Mouse (Mus musculus) liver, adult 2 months (tissue): Measurements from ENCODE around the gene Sap30l. TPM values are rescaled to one million over a fixed set of nuclear protein-coding genes. Genes with fewer than 3 reads are reported as not detected.

Experiments
- DNase-seq: peaks from one replicate; pipeline ENCODE4 v3.0.0-alpha.2; 2011; ENCODE audit warnings: low read depth, low spot score; ENCODE audit errors: extremely low read depth
- H3K27ac ChIP-seq: fragments of 200-500 bp; replicated peaks from 2 replicates; pipeline ENCODE4 v1.5.1; 2012; ENCODE audit warnings: low read depth, mild to moderate bottlenecking, control low read depth, inconsistent platforms, low read length; ENCODE audit not compliant: insufficient read depth
- H3K27me3 ChIP-seq: fragments of 200-500 bp; 2 replicates; pipeline ENCODE4 v1.6.1; 2012; ENCODE audit warnings: mild to moderate bottlenecking, moderate library complexity, low read length, inconsistent platforms; ENCODE audit not compliant: control insufficient read depth, insufficient read depth
- H3K36me3 ChIP-seq: fragments of 200-500 bp; 2 replicates; pipeline ENCODE4 v1.6.1; 2012; ENCODE audit warnings: low read length, inconsistent platforms; ENCODE audit not compliant: control insufficient read depth, insufficient read depth
- H3K4me1 ChIP-seq: fragments of 200-500 bp; 2 replicates; pipeline ENCODE4 v1.6.1; 2011; ENCODE audit warnings: low read length; ENCODE audit not compliant: control insufficient read depth, insufficient read depth
- H3K4me3 ChIP-seq: fragments of 200-500 bp; 2 replicates; pipeline ENCODE4 v1.5.1; 2011; ENCODE audit warnings: low read depth, mild to moderate bottlenecking, control low read depth, low read length, moderate library complexity; ENCODE audit not compliant: insufficient read depth
- H3K79me2 ChIP-seq: fragments of 200-500 bp; 2 replicates; pipeline ENCODE4 v1.6.1; 2012; ENCODE audit warnings: inconsistent platforms, mild to moderate bottlenecking, low read length, moderate library complexity; ENCODE audit not compliant: control insufficient read depth, insufficient read depth
- H3K9ac ChIP-seq: fragments of 200-500 bp; 2 replicates; pipeline ENCODE4 v1.6.1; 2012; ENCODE audit warnings: low read depth, mild to moderate bottlenecking, control low read depth, inconsistent platforms, low read length
- CTCF ChIP-seq: fragments of 200-500 bp; IDR thresholded peaks from 2 replicates; pipeline ENCODE4 v1.5.1; 2011; ENCODE audit warnings: low read depth, low read length, control low read depth
- POLR2A ChIP-seq: fragments of 200-500 bp; IDR thresholded peaks from 2 replicates; pipeline ENCODE4 v1.6.1; 2011; ENCODE audit warnings: low read length, control low read depth; ENCODE audit not compliant: insufficient read depth; ENCODE audit errors: extremely low read depth
- WGBS: fragments of 180-500 bp; shearing (Covaris S2); methylation state at CpG from one replicate; pipeline ENCODE4 v1.1.7; 2018; 5-methylcytosine and 5-hydroxymethylcytosine counted together
- polyA plus RNA-seq: library from polyadenylated mRNA; depleted of rRNA; stranded (reverse); fragments of >200 nt; gene quantifications from 2 replicates; pipeline ENCODE4 v1.2.3, GENCODE M21; 2012
- total RNA-seq: library from RNA; depleted of rRNA; stranded (reverse); fragments of >200 nt; gene quantifications from 2 replicates; pipeline ENCODE4 v1.2.3, GENCODE M21; 2014

Sap30l gene
- total and polyA plus RNA-seq, 2 experiments = 22.4 to 24.5 TPM

DNA sequence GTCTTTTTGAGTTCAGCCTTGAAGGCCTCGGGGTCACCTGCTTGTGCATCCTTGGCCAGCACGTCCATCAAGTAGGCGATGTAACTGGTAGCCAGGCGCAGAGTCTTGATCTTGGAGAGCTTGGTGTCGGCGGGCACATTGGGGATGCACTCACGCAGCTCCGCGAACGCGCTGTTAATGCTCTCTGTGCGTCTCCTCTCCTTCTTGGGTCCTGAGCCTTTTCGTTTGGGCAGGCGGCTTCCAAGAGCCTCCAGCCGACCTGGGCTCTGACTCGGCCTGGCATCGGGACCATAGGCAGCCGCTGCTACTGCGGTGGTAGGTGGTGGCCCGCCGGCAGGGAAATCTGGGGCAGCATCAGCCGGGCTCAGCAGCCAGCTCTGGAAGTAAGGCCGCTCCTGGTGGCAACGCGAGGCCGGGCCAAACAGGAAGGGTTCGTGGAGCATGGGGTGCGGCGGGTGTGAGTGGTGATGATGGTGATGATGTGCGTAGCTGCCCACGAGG lies 29.9 kb downstream of the Sap30l start:
- WGBS = 13% methylated on average over 31 of the region's 31 CpGs
- H3K4me1 ChIP-seq = peaks cover 5% of the 10 kb centered on the region; the same call in 1 of the 2 replicates
- H3K4me3 ChIP-seq = no peak overlapping the region
- H3K27ac ChIP-seq = no peak overlapping the region
- H3K27me3 ChIP-seq = peaks cover 47% of the 10 kb centered on the region
- no peaks in the 10 kb centered on the region for H3K79me2 ChIP-seq
- DNase-seq = no peak
- TF ChIP-seq CTCF (no peak), POLR2A (no peak)
- no peaks in the 10 kb centered on the region for H3K36me3 ChIP-seq
- no peak overlapping the region for H3K9ac ChIP-seq

DNA sequence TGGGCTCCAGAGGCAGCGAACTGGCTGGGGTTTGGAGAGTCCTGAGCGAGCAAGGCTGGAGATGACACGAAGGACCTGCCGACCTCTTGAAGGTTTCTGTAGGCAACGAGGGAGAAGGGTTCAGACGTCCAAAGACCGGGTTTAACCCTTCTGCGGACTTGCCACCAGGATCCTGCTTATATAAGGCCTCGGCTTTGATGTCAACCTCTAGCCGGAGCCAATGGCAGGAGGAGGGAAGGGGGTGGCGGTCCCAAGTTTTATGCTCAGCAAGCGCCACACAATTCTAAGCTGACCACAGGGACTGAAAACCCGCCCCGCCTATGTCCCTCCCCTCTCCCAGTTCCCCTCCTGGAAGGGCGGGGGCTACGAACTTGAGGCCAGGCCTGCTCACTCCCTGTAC lies 30.4 kb downstream of the Sap30l start:
- peaks cover 5% of the 10 kb centered on the region; the same call in 1 of the 2 replicates for H3K4me1 ChIP-seq
- peaks cover 52% of the 10 kb centered on the region for H3K27me3 ChIP-seq
- no peak overlapping the region for H3K9ac ChIP-seq
- WGBS = 24% methylated on average over 16 of the region's 16 CpGs
- H3K27ac ChIP-seq = no peak overlapping the region
- no peaks in the 10 kb centered on the region for H3K79me2 ChIP-seq
- no peak for DNase-seq
- H3K4me3 ChIP-seq = no peak overlapping the region
- TF ChIP-seq CTCF (no peak), POLR2A (no peak)
- H3K36me3 ChIP-seq = no peaks in the 10 kb centered on the region

DNA sequence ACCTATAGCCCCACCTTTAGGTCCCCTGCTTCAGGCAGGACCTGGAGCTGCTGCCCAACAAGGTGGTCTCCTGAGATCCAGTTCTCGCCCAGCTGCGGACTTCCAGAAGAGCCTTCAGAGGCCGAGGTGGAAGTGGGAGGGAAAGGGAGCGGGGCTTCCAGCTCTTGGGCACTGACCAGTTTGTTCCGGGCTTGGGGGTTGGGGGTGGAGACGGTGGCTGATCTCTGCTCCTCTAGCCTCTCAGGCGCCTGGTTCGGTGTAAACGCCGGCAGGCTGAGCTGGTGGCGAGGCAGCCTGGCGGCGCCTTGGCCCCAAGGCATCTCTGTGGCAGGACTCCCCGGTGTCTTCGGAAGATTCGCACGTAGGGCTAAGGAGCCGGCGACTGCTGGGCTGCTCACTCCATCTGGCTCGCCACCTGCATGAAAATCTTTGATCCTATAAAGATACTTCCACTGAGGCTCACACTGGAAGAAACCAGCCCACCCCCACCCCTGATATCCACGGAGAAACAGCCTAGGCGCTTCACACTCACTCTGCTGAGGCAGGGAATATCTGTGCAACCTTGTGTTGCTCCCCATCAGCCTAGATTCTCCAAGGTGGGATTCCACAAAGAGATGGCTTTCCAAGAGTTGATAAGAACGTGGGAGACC lies 31.2 kb downstream of the Sap30l start, which contains the start of gene Hand1:
Hand1 (minus strand) TSS at position 267 of the 650 bp plus-strand sequence.
- Histone ChIP-seq H3K4me1 (peaks cover 3% of the 10 kb centered on the region; the same call in 1 of the 2 replicates), H3K36me3 (no peaks in the 10 kb centered on the region), H3K27ac (no peak within 1 kb of the TSS), H3K27me3 (peaks cover 49% of the 10 kb centered on the region), H3K79me2 (no peaks in the 10 kb centered on the region), H3K9ac (no peak within 1 kb of the TSS), H3K4me3 (no peak within 1 kb of the TSS)
- TF ChIP-seq POLR2A = no peak
- 18% methylated on average over 23 of the region's 23 CpGs for WGBS
- DNase-seq = no peak

DNA sequence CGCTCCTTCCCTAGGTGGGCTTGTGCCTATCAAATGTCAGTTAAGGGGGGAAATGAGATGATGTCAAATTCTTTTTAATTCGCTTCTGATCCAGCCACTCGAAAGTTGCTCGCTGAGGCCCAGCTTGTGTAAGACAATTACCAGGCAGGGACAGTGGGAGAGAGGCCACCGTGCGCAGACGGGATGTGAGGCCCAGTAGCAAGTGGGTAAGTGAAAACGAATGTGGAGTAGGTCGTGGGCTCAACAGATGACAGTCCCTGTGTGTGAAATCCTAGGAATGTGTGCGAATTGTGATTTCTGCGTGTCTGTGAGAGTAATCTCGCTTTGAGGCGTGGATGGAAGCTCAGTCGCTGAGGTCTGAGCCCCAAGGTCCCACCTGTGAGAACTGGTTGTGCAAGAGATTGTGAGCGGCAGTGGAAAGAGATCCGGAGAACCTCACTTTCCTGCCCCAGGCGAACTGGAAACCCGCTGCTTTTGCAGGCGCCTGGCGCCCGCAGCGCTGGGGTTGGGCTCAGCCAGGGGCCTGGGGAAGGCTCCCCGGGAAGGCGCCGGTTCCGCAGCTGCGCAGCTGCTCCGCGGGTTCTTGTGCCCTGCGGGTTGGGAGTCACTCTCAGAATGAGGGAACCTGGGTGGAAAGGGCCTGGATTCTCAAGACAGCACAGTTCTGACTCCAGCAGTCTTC lies 32.0 kb downstream of the Sap30l start:
- TF ChIP-seq CTCF = no peak
- no peak for TF ChIP-seq POLR2A
- Histone ChIP-seq H3K27me3 (peaks cover 47% of the 10 kb centered on the region), H3K79me2 (no peaks in the 10 kb centered on the region), H3K27ac (no peak overlapping the region), H3K4me3 (no peak overlapping the region), H3K9ac (no peak overlapping the region), H3K36me3 (no peaks in the 10 kb centered on the region), H3K4me1 (no peaks in the 10 kb centered on the region)
- 8% methylated on average over 30 of the region's 30 CpGs for WGBS
- no peak for DNase-seq

DNA sequence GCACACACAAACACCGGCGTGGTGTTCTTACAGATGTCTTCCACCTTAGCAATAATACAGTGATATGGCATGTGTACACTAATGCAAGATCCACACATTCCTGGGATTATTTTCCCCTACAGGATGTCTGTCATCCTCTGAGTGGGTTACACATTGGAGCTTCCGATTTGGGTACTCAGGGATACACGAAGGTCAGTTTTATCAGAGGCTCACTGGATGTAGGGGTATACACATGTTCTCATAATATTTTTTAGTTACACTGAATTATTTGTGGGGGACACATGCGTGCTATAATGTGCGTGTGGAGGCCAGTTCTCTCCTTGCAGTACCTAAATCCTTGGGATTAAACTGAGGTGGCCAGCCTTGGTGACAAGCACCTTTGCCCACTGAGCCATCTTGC lies 32.6 kb downstream of the Sap30l start:
- no peaks in the 10 kb centered on the region for H3K79me2 ChIP-seq
- 27% methylated on average over 6 of the region's 6 CpGs for WGBS
- no peak overlapping the region for H3K27ac ChIP-seq
- H3K9ac ChIP-seq = no peak overlapping the region
- H3K4me3 ChIP-seq = no peak overlapping the region
- no peak for TF ChIP-seq POLR2A
- TF ChIP-seq CTCF = no peak
- H3K36me3 ChIP-seq = no peaks in the 10 kb centered on the region
- H3K4me1 ChIP-seq = no peaks in the 10 kb centered on the region
- peaks cover 46% of the 10 kb centered on the region for H3K27me3 ChIP-seq
- no peak for DNase-seq

DNA sequence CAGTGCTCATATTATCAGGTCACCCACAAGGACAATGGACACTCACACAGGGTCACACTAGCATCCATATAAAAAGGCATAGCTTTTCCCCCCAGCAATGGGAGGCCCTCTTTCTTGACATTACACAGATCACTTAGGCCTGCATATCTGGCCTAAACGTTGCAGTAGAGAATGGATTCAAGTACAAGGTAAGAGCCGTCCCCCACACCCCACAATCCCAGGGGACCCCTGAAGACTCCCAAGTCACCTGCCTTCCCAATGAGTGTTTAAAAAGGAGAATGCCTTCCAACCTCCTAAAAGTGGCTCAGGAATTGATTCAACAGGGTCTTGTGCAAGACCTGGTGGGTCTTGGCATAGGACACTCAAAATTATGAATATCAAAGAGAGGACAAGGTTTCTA lies 33.9 kb downstream of the Sap30l start:
- H3K36me3 ChIP-seq = no peaks in the 10 kb centered on the region
- TF ChIP-seq CTCF = no peak
- no peak for TF ChIP-seq POLR2A
- H3K27me3 ChIP-seq = peaks cover 39% of the 10 kb centered on the region
- no peak overlapping the region for H3K9ac ChIP-seq
- no peaks in the 10 kb centered on the region for H3K4me1 ChIP-seq
- H3K27ac ChIP-seq = no peak overlapping the region
- no peak overlapping the region for H3K4me3 ChIP-seq
- WGBS = 29% methylated on average over 2 of the region's 2 CpGs
- H3K79me2 ChIP-seq = no peaks in the 10 kb centered on the region
- DNase-seq = no peak
